ENCODE assay signal across 13 mouse cellular contexts in genomic region chr14:88464356-88464755, GRCm38 (mm10).
"Had no signal": no experiment of that assay in that cellular context is flagged by ENCODE, and none has a peak within 500 bp of the region (broad histone marks: within the 10 kb centered on the region; RNA-seq: fewer than 3 reads in every experiment).

No protein-coding gene starts in this region.

- H3K27me3 ChIP-seq: neural tube, embryonic 12.5 days had no signal

- H3K27ac ChIP-seq: left cerebral cortex, adult 2 months; limb, embryonic 10.5 days; liver, embryonic 15.5 days; neural tube, embryonic 12.5 days had no signal

- H3K4me3 ChIP-seq: limb, embryonic 10.5 days; liver, embryonic 15.5 days; neural tube, embryonic 12.5 days had no signal

- ATAC-seq: lung, postnatal 0 days had no signal

- H3K4me2 ChIP-seq: liver, embryonic 11.5 days; liver, embryonic 15.5 days; neural tube, embryonic 12.5 days had no signal

- H3K9me3 ChIP-seq: limb, embryonic 10.5 days; liver, embryonic 15.5 days; neural tube, embryonic 12.5 days had no signal

- H3K4me1 ChIP-seq: liver, embryonic 15.5 days had no signal

- H3K9ac ChIP-seq: liver, embryonic 15.5 days; neural tube, embryonic 12.5 days had no signal

- H3K36me3 ChIP-seq: limb, embryonic 10.5 days; liver, embryonic 15.5 days; neural tube, embryonic 12.5 days had no signal

- DNase-seq: kidney, adult 18-20 months; kidney, postnatal 10 days; kidney, postnatal 4 days; lung, adult 2 months; lung, postnatal 36 days; thymus, adult 18-20 months; thymus, postnatal 14 days had no signal
